Mouse (Mus musculus) erythroblast, embryonic 14.5 days (primary cell): ENCODE results near the gene Actc1. TPM values are rescaled to one million over a fixed set of nuclear protein-coding genes. Genes with fewer than 3 reads are reported as not detected.

Source experiments
- H3K27me3 ChIP-seq: 2 replicates; pipeline ENCODE4 v1.6.1; 2012; ENCODE audit warnings: inconsistent platforms; ENCODE audit not compliant: control insufficient read depth
- H3K36me3 ChIP-seq: 2 replicates; pipeline ENCODE4 v1.6.1; 2012; ENCODE audit warnings: mild to moderate bottlenecking, inconsistent platforms; ENCODE audit not compliant: control insufficient read depth
- H3K4me1 ChIP-seq: 2 replicates; pipeline ENCODE4 v1.6.1; 2012; ENCODE audit warnings: inconsistent platforms; ENCODE audit not compliant: control insufficient read depth
- H3K4me3 ChIP-seq: replicated peaks from 2 replicates; pipeline ENCODE3; 2012; ENCODE audit warnings: moderate library complexity, mild to moderate bottlenecking, inconsistent platforms
- H3K9me3 ChIP-seq: 2 replicates; pipeline ENCODE4 v1.6.1; 2012; ENCODE audit warnings: low read length, inconsistent platforms, mixed read lengths; ENCODE audit not compliant: control insufficient read depth
- GATA1 ChIP-seq: IDR thresholded peaks from 2 replicates; pipeline ENCODE4 v1.6.1; 2012; ENCODE audit warnings: low read length, inconsistent platforms, mixed read lengths
- TAL1 ChIP-seq: IDR thresholded peaks from 3 replicates; pipeline ENCODE4 v1.6.1; 2012; ENCODE audit warnings: low read length, inconsistent platforms, mixed read lengths
- polyA plus RNA-seq: library from polyadenylated mRNA; stranded (reverse); fragments of >175 nt; gene quantifications from 2 replicates; pipeline ENCODE4 v1.2.3, GENCODE M21; 2012

Actc1 gene
- polyA plus RNA-seq, 1 experiment: not detected

- no peak for TF ChIP-seq GATA1
- no peak for TF ChIP-seq TAL1
- Histone ChIP-seq H3K27me3 (no peaks in the 10 kb centered on the region), H3K4me1 (no peaks in the 10 kb centered on the region), H3K36me3 (no peaks in the 10 kb centered on the region), H3K9me3 (no peaks in the 10 kb centered on the region), H3K4me3 (no peak overlapping the region)
Measured at GRCm38 (mm10) chr2:114023383-114023782, 30.0 kb downstream of the Actc1 start.

- H3K27me3 ChIP-seq: no peaks in the 10 kb centered on the region; the same call in 1 of the 2 replicates
- no peaks in the 10 kb centered on the region for H3K9me3 ChIP-seq
- no peak for TF ChIP-seq GATA1
- no peak for TF ChIP-seq TAL1
- H3K36me3 ChIP-seq: no peaks in the 10 kb centered on the region
- no peaks in the 10 kb centered on the region for H3K4me1 ChIP-seq
- no peak overlapping the region for H3K4me3 ChIP-seq
Measured at GRCm38 (mm10) chr2:114020210-114020563, 33.2 kb downstream of the Actc1 start.

GRCm38 (mm10) chr2:114019474-114020209 lies 33.7 kb downstream of the Actc1 start:
- TF ChIP-seq GATA1 (no peak), TAL1 (no peak)

GRCm38 (mm10) chr2:114018136-114018535 lies 35.2 kb downstream of the Actc1 start:
- Histone ChIP-seq H3K36me3 (no peaks in the 10 kb centered on the region), H3K9me3 (no peaks in the 10 kb centered on the region), H3K4me1 (no peaks in the 10 kb centered on the region), H3K4me3 (no peak overlapping the region), H3K27me3 (peaks cover 19% of the 10 kb centered on the region)
- TF ChIP-seq GATA1 (no peak), TAL1 (no peak)

More at GRCm38 (mm10) chr2:114019474-114020209, 33.7 kb downstream of the Actc1 start:
- Histone ChIP-seq H3K4me3 (no peak overlapping the region), H3K9me3 (no peaks in the 10 kb centered on the region), H3K27me3 (peaks cover 4% of the 10 kb centered on the region), H3K4me1 (no peaks in the 10 kb centered on the region), H3K36me3 (no peaks in the 10 kb centered on the region)

- Histone ChIP-seq H3K4me1 (no peaks in the 10 kb centered on the region), H3K36me3 (no peaks in the 10 kb centered on the region), H3K27me3 (peaks cover 27% of the 10 kb centered on the region), H3K4me3 (no peak overlapping the region), H3K9me3 (no peaks in the 10 kb centered on the region)
- TF ChIP-seq GATA1: no peak
- no peak for TF ChIP-seq TAL1
Measured at GRCm38 (mm10) chr2:114014839-114015238, 38.5 kb downstream of the Actc1 start.

GRCm38 (mm10) chr2:114013846-114014245 lies 39.5 kb downstream of the Actc1 start:
- no peak for TF ChIP-seq GATA1
- no peak for TF ChIP-seq TAL1
- Histone ChIP-seq H3K4me3 (no peak overlapping the region), H3K9me3 (no peaks in the 10 kb centered on the region), H3K4me1 (no peaks in the 10 kb centered on the region), H3K27me3 (peaks cover 27% of the 10 kb centered on the region), H3K36me3 (no peaks in the 10 kb centered on the region)

GRCm38 (mm10) chr2:114013295-114013771 lies 40.0 kb downstream of the Actc1 start, which contains the start of gene Gjd2:
Gene Gjd2, minus strand, starts transcription at chr2:114013619.
- no peaks in the 10 kb centered on the region for H3K36me3 ChIP-seq
- TF ChIP-seq GATA1: no peak
- no peak for TF ChIP-seq TAL1
- H3K4me1 ChIP-seq: no peaks in the 10 kb centered on the region
- H3K4me3 ChIP-seq: no peak within 1 kb of the TSS
- H3K9me3 ChIP-seq: no peaks in the 10 kb centered on the region
- peaks cover 27% of the 10 kb centered on the region for H3K27me3 ChIP-seq

- H3K27me3 ChIP-seq: peaks cover 27% of the 10 kb centered on the region
- TF ChIP-seq GATA1: no peak
- TF ChIP-seq TAL1: no peak
Measured at GRCm38 (mm10) chr2:114012749-114013211, 40.6 kb downstream of the Actc1 start.

GRCm38 (mm10) chr2:114011838-114012237 lies 41.5 kb downstream of the Actc1 start:
- Histone ChIP-seq H3K27me3 (peaks cover 27% of the 10 kb centered on the region), H3K9me3 (no peaks in the 10 kb centered on the region), H3K4me1 (no peaks in the 10 kb centered on the region), H3K36me3 (no peaks in the 10 kb centered on the region), H3K4me3 (no peak overlapping the region)
- no peak for TF ChIP-seq GATA1
- TF ChIP-seq TAL1: no peak

More at GRCm38 (mm10) chr2:114012749-114013211, 40.6 kb downstream of the Actc1 start:
- Histone ChIP-seq H3K9me3 (no peaks in the 10 kb centered on the region), H3K4me1 (no peaks in the 10 kb centered on the region), H3K4me3 (no peak overlapping the region), H3K36me3 (no peaks in the 10 kb centered on the region)
